Mouse (Mus musculus) lung, postnatal 0 days (tissue): ENCODE measurements around the gene Zfand3. TPM values are rescaled to one million over a fixed set of nuclear protein-coding genes. Genes with fewer than 3 reads are reported as not detected.

Experiments used
- ATAC-seq: fragments of 200-750 bp; cut with Nextera tagmentation; 2 replicates; pipeline ENCODE4 v1.8.0; 2017; ENCODE audit warnings: moderate library complexity
- DNase-seq: peaks from one replicate; pipeline ENCODE4 v3.0.0-alpha.2; 2016; ENCODE audit warnings: low spot score
- H3K27ac ChIP-seq: fragments of 300-500 bp; sonication (generic); 2 replicates; pipeline ENCODE4 v1.5.1; 2014; ENCODE audit warnings: antibody characterized with exemption, mild to moderate bottlenecking, low read length, mixed read lengths
- H3K27me3 ChIP-seq: fragments of 300-500 bp; sonication (generic); replicated peaks from 2 replicates; pipeline ENCODE4 v1.6.1; 2014; ENCODE audit warnings: low read length, mixed read lengths; ENCODE audit not compliant: insufficient read depth
- H3K36me3 ChIP-seq: fragments of 300-500 bp; sonication (generic); 2 replicates; pipeline ENCODE4 v1.6.1; 2014; ENCODE audit warnings: low read length, mixed read lengths; ENCODE audit not compliant: insufficient read depth
- H3K4me1 ChIP-seq: fragments of 300-500 bp; sonication (generic); 2 replicates; pipeline ENCODE4 v1.6.1; 2014; ENCODE audit warnings: antibody characterized with exemption, low read depth, low read length, mixed read lengths; ENCODE audit not compliant: insufficient read depth
- H3K4me2 ChIP-seq: fragments of 300-500 bp; sonication (generic); replicated peaks from 2 replicates; pipeline ENCODE4 v1.6.1; 2014; ENCODE audit warnings: low read depth, mild to moderate bottlenecking, low read length, moderate library complexity, mixed read lengths
- H3K4me3 ChIP-seq: fragments of 300-500 bp; sonication (generic); 2 replicates; pipeline ENCODE4 v1.5.1; 2014; ENCODE audit warnings: low read depth, low read length
- H3K9ac ChIP-seq: fragments of 300-500 bp; sonication (generic); replicated peaks from 2 replicates; pipeline ENCODE4 v1.6.1; 2014; ENCODE audit warnings: low read depth, mild to moderate bottlenecking
- H3K9me3 ChIP-seq: fragments of 300-500 bp; sonication (generic); 2 replicates; pipeline ENCODE4 v1.6.1; 2016; ENCODE audit warnings: low read length, mixed read lengths
- CTCF ChIP-seq: IDR thresholded peaks from 2 replicates; pipeline ENCODE4 v1.5.1; 2016; ENCODE audit warnings: antibody characterized with exemption, mild to moderate bottlenecking
- EP300 ChIP-seq: IDR thresholded peaks from 2 replicates; pipeline ENCODE4 v1.6.1; 2016; ENCODE audit warnings: antibody characterized with exemption, mild to moderate bottlenecking, control low read depth
- WGBS: fragments of 180-500 bp; shearing (Covaris S2); extraction: QIAGEN DNeasy Blood & Tissue Kit; methylation state at CpG from one replicate; pipeline ENCODE4 v1.1.7; 2014; 5-methylcytosine and 5-hydroxymethylcytosine counted together
- polyA plus RNA-seq: library from polyadenylated mRNA; unstranded; fragments of >200 nt; fragmentation: Nextera tagmentation; extraction: Ambion mirVana; gene quantifications from 2 replicates; pipeline ENCODE4 v1.2.1, GENCODE M21; 2015

The Zfand3 gene
- polyA plus RNA-seq, 1 experiment from 2014 or later = 52.1 TPM

DNA sequence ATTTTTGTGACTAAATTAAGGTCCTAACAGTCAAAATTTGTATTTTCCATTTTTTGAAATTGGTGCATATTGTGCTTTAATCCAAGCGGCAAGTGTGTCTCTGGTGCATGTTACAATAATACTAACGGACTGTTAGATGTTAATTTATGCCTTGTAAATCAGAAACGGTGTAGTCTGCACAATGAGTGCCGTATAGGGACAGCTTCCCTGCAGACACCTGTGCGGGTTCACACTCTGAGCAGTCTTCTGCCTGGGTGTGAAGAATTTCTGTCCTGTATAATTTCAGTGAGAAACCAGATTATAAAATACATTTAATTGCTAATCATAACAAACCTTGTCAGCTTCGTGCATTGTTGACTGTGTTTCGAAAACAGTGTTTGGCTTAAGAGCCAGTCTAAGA lies 124.7 kb downstream of the Zfand3 start:
- Histone ChIP-seq H3K4me1 (peaks cover 9% of the 10 kb centered on the region; the same call in 1 of the 2 replicates), H3K27ac (no peak overlapping the region), H3K27me3 (no peaks in the 10 kb centered on the region), H3K36me3 (no peaks in the 10 kb centered on the region), H3K9me3 (no peaks in the 10 kb centered on the region), H3K9ac (no peak overlapping the region), H3K4me3 (no peak overlapping the region), H3K4me2 (no peak overlapping the region)
- WGBS = 85% methylated on average over 7 of the region's 7 CpGs
- DNase-seq (no peak), ATAC-seq (no peak)
- TF ChIP-seq CTCF (no peak), EP300 (no peak)

DNA sequence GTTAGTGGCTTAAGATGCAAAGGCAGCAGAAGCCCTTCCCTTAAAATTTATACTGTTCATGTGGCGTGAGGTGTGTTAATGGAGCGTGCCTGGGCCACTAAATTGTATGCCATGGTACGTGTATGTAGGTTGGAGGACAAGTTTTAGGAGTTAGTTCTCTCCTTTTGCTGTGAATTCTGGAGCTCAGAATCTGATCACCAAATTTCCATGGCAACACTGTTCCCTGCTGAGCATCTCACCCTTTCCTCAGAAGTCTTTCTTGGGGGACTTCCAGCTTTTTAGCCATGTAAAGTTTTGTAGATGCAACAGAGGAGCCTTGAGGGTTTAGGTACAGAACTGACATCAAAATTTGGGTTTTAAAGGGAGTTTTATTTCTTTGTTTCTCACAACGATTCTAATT lies 125.8 kb downstream of the Zfand3 start:
- Histone ChIP-seq H3K9me3 (no peaks in the 10 kb centered on the region), H3K9ac (no peak overlapping the region), H3K4me3 (no peak overlapping the region), H3K4me2 (no peak overlapping the region), H3K27me3 (no peaks in the 10 kb centered on the region), H3K27ac (no peak overlapping the region), H3K36me3 (no peaks in the 10 kb centered on the region), H3K4me1 (peaks cover 10% of the 10 kb centered on the region; the same call in 1 of the 2 replicates)
- no peak for DNase-seq
- TF ChIP-seq EP300 (no peak), CTCF (no peak)
- WGBS = 87% methylated on average over 4 of the region's 4 CpGs
- no peak for ATAC-seq

DNA sequence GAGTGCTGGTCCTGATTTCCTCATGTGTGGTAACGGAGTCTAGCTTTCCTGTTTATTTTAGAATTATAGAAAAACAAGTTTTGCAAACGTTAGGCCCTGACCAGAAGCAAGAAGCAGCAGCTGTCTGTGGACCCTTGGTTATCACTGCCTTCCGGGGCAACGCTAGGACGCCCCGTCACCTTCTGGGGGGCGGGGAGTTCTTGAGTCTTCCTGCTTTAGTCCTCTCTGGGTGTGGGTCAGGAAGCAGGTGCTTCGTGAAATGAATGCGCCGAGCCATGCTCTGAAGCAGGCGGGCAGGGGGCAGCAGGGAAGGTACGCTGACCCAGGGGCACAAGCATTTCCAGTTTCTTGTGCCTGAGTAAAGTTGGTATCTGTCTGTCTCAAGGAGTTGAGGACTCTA lies 129.1 kb downstream of the Zfand3 start:
- no peak overlapping the region for H3K4me2 ChIP-seq
- H3K9ac ChIP-seq = no peak overlapping the region
- DNase-seq (no peak), ATAC-seq (no peak)
- H3K36me3 ChIP-seq = no peaks in the 10 kb centered on the region
- WGBS = 42% methylated on average over 12 of the region's 12 CpGs
- no peak overlapping the region for H3K27ac ChIP-seq
- no peak overlapping the region for H3K4me3 ChIP-seq
- no peaks in the 10 kb centered on the region for H3K9me3 ChIP-seq
- H3K4me1 ChIP-seq = peaks cover 16% of the 10 kb centered on the region; the same call in 1 of the 2 replicates
- TF ChIP-seq EP300 (no peak), CTCF (no peak)
- no peaks in the 10 kb centered on the region for H3K27me3 ChIP-seq

DNA sequence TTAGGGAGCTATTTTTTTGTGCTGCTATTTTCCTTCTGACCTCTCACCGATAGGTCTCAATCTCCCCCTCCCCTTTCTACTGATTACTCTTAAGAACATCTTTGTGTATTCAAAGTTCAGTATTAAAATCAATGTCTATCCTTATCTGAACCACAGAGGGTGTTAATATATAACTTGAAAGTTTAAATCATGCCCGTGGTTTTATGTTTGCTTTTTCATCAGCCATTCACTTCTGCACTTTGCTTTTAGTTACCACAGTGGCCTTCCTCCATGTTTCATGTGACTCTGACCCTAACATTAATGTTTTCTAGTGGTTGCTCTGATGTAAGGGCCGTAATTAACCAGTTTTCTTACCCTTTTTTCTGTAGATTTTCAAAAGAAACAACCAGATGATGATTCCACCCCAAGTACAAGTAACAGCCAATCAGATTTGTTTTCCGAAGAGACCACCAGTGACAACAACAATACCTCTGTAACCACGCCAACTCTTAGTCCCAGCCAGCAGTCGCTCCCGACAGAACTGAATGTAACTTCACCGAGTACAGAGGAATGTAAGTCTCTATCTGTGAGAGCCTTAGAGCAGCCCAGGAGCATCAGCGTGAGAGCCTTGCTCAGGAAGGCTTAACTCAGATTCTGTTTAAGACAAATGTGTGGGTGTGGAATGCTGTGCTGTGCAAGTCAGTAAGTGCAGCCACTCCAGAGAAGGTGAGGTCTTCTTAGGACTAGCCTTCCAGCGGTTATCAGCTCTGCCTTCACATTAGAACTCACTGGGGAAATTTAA lies 130.6 kb downstream of the Zfand3 start:
- TF ChIP-seq CTCF = no peak
- TF ChIP-seq EP300 = no peak
- Histone ChIP-seq H3K9ac (no peak overlapping the region), H3K27me3 (no peaks in the 10 kb centered on the region), H3K4me3 (no peak overlapping the region), H3K4me1 (peaks cover 16% of the 10 kb centered on the region; the same call in 1 of the 2 replicates), H3K27ac (no peak overlapping the region), H3K9me3 (no peaks in the 10 kb centered on the region), H3K36me3 (no peaks in the 10 kb centered on the region), H3K4me2 (no peak overlapping the region)
- DNase-seq (no peak), ATAC-seq (peak; percentile 37; the same call in 1 of the 2 replicates)
- WGBS = 49% methylated on average over 10 of the region's 10 CpGs

DNA sequence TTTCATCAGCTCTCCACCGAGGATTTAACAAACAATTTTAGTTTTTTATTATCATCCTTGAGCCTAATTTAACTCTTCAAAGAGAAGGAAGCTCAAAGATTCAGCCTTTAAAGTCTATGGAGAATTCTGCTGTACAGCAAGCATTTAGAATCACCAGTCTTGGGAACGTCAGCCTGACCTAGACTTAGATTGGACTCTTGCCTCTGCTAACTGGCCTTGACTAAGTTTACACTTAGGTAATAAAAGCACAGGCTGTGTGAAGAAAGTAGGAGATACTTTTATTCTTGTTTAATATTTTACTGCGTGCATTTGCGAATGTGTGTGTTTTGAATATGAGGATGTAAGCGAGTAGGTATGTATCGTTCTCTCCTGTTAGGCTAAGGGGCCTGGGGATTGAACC lies 131.4 kb downstream of the Zfand3 start:
- Histone ChIP-seq H3K9me3 (no peaks in the 10 kb centered on the region), H3K4me3 (no peak overlapping the region)

DNA sequence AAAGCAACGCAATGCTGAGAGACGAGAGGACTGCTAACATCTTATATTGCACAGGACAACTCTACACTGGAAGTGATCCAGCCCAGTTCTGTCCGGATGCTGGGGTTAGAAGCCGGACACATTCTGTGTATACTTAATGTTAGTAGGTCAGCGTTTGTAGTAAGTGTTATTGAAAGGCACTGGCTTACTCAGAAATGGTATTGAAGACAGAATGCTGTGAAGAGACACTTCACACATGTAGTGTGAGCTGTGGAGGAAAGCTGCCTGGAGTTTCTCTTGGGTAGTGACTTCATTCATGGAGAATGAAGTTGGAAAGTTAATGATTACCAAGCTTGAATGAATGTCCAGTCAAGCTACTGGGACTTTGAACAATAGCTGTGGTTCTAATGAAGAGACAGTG lies 132.2 kb downstream of the Zfand3 start:
- peaks cover 12% of the 10 kb centered on the region; the same call in 1 of the 2 replicates for H3K4me1 ChIP-seq
- ATAC-seq (peak; percentile 78), DNase-seq (peak; percentile 84)
- no peak overlapping the region for H3K27ac ChIP-seq
- H3K27me3 ChIP-seq = no peaks in the 10 kb centered on the region
- 31% methylated on average over 5 of the region's 5 CpGs for WGBS
- no peaks in the 10 kb centered on the region for H3K9me3 ChIP-seq
- H3K4me3 ChIP-seq = no peak overlapping the region
- no peak overlapping the region for H3K4me2 ChIP-seq
- no peak overlapping the region for H3K9ac ChIP-seq
- H3K36me3 ChIP-seq = no peaks in the 10 kb centered on the region
- peak; percentile 51; the same call in 1 of the 2 replicates for TF ChIP-seq EP300
- TF ChIP-seq CTCF = no peak

More for the DNA sequence above, 131.4 kb downstream of the Zfand3 start:
- WGBS = 84% methylated on average over 6 of the region's 6 CpGs
- Histone ChIP-seq H3K27ac (no peak overlapping the region), H3K36me3 (no peaks in the 10 kb centered on the region), H3K4me1 (peaks cover 12% of the 10 kb centered on the region; the same call in 1 of the 2 replicates), H3K9ac (no peak overlapping the region), H3K4me2 (no peak overlapping the region), H3K27me3 (no peaks in the 10 kb centered on the region)
- no peak for DNase-seq
- no peak for ATAC-seq
- no peak for TF ChIP-seq EP300
- TF ChIP-seq CTCF = no peak
